Mouse (Mus musculus) liver, adult 2 months (tissue): ENCODE results near the gene Flcn.

Experiments used
- CTCF ChIP-seq: fragments of 200-500 bp; IDR thresholded peaks from 2 replicates; pipeline ENCODE4 v1.5.1; 2011; ENCODE audit warnings: low read depth, low read length, control low read depth
- POLR2A ChIP-seq: fragments of 200-500 bp; IDR thresholded peaks from 2 replicates; pipeline ENCODE4 v1.6.1; 2011; ENCODE audit warnings: low read length, control low read depth; ENCODE audit not compliant: insufficient read depth; ENCODE audit errors: extremely low read depth

DNA sequence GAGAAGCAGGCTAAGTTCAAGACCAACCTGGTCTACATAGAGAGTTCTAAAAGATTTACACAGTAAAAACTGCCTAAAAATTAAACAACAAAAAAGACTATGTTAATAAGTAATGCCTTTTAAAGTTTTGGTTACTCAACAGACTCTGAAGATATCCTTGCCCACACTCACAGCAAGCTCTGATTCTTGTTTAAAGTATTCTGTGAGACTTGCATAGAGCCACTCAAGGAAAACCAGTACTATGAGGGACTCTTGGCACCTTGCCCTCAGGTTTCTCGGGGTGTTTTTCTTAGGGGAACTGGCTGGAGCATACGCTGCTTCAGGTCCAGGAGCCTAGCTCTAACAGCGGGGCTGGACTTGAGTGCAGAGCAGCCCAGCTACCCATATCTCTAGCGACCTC is 30.4 kb downstream of the Flcn start:
- TF ChIP-seq CTCF = no peak
- no peak for TF ChIP-seq POLR2A
